Mouse (Mus musculus): ENCODE results near the gene Slc2a1. TPM values are rescaled to one million over a fixed set of nuclear protein-coding genes. Genes with fewer than 3 reads are reported as not detected.

The Slc2a1 gene
- polyA plus RNA-seq, 1 experiment from 2014 or later, result 92.1 TPM

DNA sequence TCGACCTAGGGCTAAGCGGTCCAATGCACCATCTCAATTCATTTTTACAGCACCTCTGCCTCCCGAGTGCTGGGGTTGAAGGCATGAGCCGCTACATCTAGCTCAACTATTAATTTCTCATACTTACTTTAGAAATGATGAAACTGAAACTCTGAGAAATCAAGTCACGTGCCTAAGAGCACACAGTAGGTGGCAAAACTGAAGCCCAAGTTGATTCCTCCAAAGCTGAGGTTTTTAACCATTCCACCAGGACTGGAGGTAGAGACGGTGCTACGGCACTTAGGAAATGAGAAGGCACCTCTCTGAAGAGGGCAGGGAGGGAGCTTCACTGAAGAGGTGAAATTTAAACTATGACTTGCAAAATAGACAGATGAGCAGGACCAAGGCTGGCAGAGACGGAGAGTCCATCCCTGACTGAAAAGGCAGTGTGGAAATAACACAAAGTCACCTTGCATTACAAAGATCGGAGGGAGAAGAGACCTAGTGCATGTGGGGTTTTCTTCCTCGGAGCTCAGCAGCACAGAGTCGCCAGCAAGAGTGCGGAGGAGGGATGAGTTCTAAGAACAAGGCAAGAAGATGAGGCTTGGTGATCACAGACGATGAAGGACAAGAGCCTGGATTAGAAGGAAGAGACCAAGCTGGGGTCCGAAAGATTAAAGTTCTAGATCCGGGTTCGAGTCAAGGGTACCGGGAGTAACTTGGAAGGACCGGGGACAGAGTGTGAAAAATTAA lies 64.6 kb downstream of the Slc2a1 start:
- Histone ChIP-seq H3K27me3 (ENCODE audit: control insufficient read depth, insufficient read depth, low read length) (no peaks in the 10 kb centered on the region), H3K4me2 (replicated peaks) (peak overlapping the region; percentile 92), H3K4me3 (replicated peaks; ENCODE audit: low read length) (peak overlapping the region; percentile 67), H3K9ac (peak overlapping the region; percentile 77), H3K9me3 (ENCODE audit: control insufficient read depth, low read length) (no peaks in the 10 kb centered on the region), H3K4me1 (replicated peaks; ENCODE audit: control insufficient read depth, insufficient read depth, low read length) (peaks cover 11% of the 10 kb centered on the region), H3K36me3 (replicated peaks; ENCODE audit: control insufficient read depth, insufficient read depth) (peaks cover 8% of the 10 kb centered on the region), H3K27ac (peak overlapping the region; percentile 54; the same call in 1 of the 2 replicates)
- DNase-seq (ENCODE audit: low spot score) (no peak), ATAC-seq (ENCODE audit: low FRiP score) (no peak)
- 44% methylated on average over 18 of the region's 18 CpGs for WGBS

DNA sequence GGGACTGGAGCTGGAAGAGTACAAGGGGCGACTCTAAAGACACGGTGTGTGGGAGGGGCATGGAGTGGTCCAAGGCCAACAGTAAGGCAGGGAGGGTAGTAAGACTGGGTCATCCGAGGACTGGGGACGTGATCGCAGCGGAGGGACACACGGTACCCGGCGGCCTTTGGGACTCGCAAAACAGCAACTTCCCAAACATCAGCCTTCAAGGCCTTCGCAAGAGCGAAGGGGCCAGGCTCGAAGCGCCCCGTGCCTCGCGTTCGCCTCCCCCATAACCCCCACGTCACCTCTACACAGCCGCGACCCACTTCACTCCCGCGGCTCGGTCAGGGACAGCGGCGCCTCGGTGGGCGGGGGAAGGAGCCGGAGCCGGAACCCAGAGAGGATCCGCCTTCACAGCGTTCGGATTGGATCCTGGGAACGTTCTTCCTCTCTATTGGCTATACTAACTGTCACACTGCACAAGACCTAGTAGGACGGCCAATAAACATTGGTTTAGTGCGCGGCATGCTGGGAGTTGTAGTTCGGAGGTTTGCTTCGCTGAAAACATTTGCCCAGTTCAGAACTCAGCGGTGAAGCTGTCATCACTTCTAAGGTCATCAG lies 65.4 kb downstream of the Slc2a1 start, which contains the start of gene Zfp691:
TSS of gene Zfp691 (minus strand) at position 345 of the 603 bp plus-strand sequence.
- WGBS, result under 1% methylated on average over 39 of the region's 40 CpGs

GRCm38 (mm10) chr4:119177702-119178101 lies 69.2 kb downstream of the Slc2a1 start:
- H3K4me2 ChIP-seq (replicated peaks), result no peak overlapping the region
- no peak overlapping the region for H3K4me3 ChIP-seq (replicated peaks; ENCODE audit: low read length)
- H3K9me3 ChIP-seq (ENCODE audit: control insufficient read depth, low read length), result no peaks in the 10 kb centered on the region
- H3K9ac ChIP-seq, result no peak overlapping the region
- 75% methylated on average over 5 of the region's 5 CpGs for WGBS
- H3K36me3 ChIP-seq (replicated peaks; ENCODE audit: control insufficient read depth, insufficient read depth), result no peaks in the 10 kb centered on the region
- no peak overlapping the region for H3K27ac ChIP-seq
- no peak for DNase-seq (ENCODE audit: low spot score)
- no peak for ATAC-seq (ENCODE audit: low FRiP score)
- no peaks in the 10 kb centered on the region for H3K27me3 ChIP-seq (ENCODE audit: control insufficient read depth, insufficient read depth, low read length)
- peaks cover 7% of the 10 kb centered on the region for H3K4me1 ChIP-seq (replicated peaks; ENCODE audit: control insufficient read depth, insufficient read depth, low read length)

More for the DNA sequence above, 65.4 kb downstream of the Slc2a1 start, which contains the start of gene Zfp691:
- peak; percentile 97 for DNase-seq (ENCODE audit: low spot score)
- H3K9me3 ChIP-seq (ENCODE audit: control insufficient read depth, low read length), result no peaks in the 10 kb centered on the region
- peak within 1 kb of the TSS; percentile 77 for H3K9ac ChIP-seq
- H3K27ac ChIP-seq, result peak within 1 kb of the TSS; percentile 54
- H3K27me3 ChIP-seq (ENCODE audit: control insufficient read depth, insufficient read depth, low read length), result no peaks in the 10 kb centered on the region
- H3K36me3 ChIP-seq (replicated peaks; ENCODE audit: control insufficient read depth, insufficient read depth), result peaks cover 8% of the 10 kb centered on the region
- H3K4me2 ChIP-seq (replicated peaks), result peak within 1 kb of the TSS; percentile 92
- peaks cover 11% of the 10 kb centered on the region for H3K4me1 ChIP-seq (replicated peaks; ENCODE audit: control insufficient read depth, insufficient read depth, low read length)
- peak; percentile 100 for ATAC-seq (ENCODE audit: low FRiP score)
- peak within 1 kb of the TSS; percentile 67 for H3K4me3 ChIP-seq (replicated peaks; ENCODE audit: low read length)

- DNase-seq (ENCODE audit: low spot score) (no peak), ATAC-seq (ENCODE audit: low FRiP score) (no peak)
- Histone ChIP-seq H3K4me3 (replicated peaks; ENCODE audit: low read length) (no peak overlapping the region), H3K9me3 (ENCODE audit: control insufficient read depth, low read length) (no peaks in the 10 kb centered on the region), H3K36me3 (replicated peaks; ENCODE audit: control insufficient read depth, insufficient read depth) (no peaks in the 10 kb centered on the region), H3K27me3 (ENCODE audit: control insufficient read depth, insufficient read depth, low read length) (no peaks in the 10 kb centered on the region), H3K27ac (no peak overlapping the region), H3K4me2 (replicated peaks) (no peak overlapping the region), H3K4me1 (replicated peaks; ENCODE audit: control insufficient read depth, insufficient read depth, low read length) (0 out of 2 replicates have a peak, but pooled peaks cover under 1% of the 10 kb centered on the region), H3K9ac (no peak overlapping the region)
- WGBS, result 79% methylated on average over 18 of the region's 18 CpGs
Observed at GRCm38 (mm10) chr4:119178331-119178730, 69.8 kb downstream of the Slc2a1 start.

DNA sequence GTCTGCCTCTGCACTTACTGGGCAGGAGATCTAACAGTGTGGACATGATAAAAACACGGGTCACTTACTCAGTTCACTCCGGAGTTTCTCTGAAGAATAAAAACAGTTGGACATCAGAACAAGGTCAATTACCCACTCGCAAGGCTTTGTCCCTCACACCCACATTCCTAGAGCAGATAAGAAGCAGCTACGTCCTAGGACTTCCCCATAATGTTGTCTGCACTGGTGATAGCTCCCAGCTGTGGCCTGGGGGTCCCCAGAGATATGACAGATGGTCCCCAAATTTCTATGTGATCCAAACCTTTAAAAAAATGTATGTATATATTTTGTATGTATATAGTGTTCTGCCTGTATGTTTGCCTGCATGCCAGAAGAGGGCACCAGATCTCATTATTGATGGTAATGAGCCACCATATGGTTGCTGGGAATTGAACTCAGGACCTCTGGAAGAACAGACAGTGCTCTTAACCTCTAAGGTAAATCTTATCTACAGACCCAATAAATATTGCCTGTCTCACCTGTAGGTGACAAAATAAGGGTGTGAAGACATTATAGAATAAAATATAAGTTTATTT lies 71.7 kb downstream of the Slc2a1 start:
- H3K4me3 ChIP-seq (replicated peaks; ENCODE audit: low read length), result no peak overlapping the region

DNA sequence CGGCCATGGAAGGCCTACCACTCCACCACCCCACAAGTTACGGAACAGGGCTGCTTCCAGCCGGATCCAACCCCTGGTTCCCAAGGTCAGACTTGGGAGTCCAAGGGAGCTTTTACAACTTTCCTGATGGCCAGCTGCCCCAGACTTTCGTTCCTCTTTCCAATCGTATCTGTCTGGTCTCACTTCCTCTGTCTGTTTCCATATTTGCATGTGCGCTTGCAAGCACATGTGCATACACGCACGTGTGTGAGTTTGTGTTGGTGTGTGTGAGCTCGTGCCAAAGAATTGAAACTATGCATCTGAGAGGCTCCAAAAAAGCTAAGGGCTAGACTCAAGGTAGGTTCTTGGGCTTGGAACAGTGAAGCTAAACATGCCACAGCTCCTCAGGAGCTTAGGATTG lies 72.9 kb downstream of the Slc2a1 start:
- H3K27ac ChIP-seq, result no peak overlapping the region
- DNase-seq (ENCODE audit: low spot score) (no peak), ATAC-seq (ENCODE audit: low FRiP score) (no peak)
- WGBS, result 90% methylated on average over 9 of the region's 9 CpGs
- H3K9me3 ChIP-seq (ENCODE audit: control insufficient read depth, low read length), result no peaks in the 10 kb centered on the region
- H3K4me3 ChIP-seq (replicated peaks; ENCODE audit: low read length), result no peak overlapping the region
- H3K4me1 ChIP-seq (replicated peaks; ENCODE audit: control insufficient read depth, insufficient read depth, low read length), result no peaks in the 10 kb centered on the region
- H3K27me3 ChIP-seq (ENCODE audit: control insufficient read depth, insufficient read depth, low read length), result no peaks in the 10 kb centered on the region
- no peak overlapping the region for H3K4me2 ChIP-seq (replicated peaks)
- no peak overlapping the region for H3K9ac ChIP-seq
- H3K36me3 ChIP-seq (replicated peaks; ENCODE audit: control insufficient read depth, insufficient read depth), result no peaks in the 10 kb centered on the region

More for the DNA sequence above, 71.7 kb downstream of the Slc2a1 start:
- no peak for ATAC-seq (ENCODE audit: low FRiP score)
- no peak for DNase-seq (ENCODE audit: low spot score)
- Histone ChIP-seq H3K9ac (no peak overlapping the region), H3K9me3 (ENCODE audit: control insufficient read depth, low read length) (no peaks in the 10 kb centered on the region), H3K27me3 (ENCODE audit: control insufficient read depth, insufficient read depth, low read length) (no peaks in the 10 kb centered on the region), H3K4me1 (replicated peaks; ENCODE audit: control insufficient read depth, insufficient read depth, low read length) (no peaks in the 10 kb centered on the region), H3K4me2 (replicated peaks) (no peak overlapping the region), H3K36me3 (replicated peaks; ENCODE audit: control insufficient read depth, insufficient read depth) (no peaks in the 10 kb centered on the region), H3K27ac (no peak overlapping the region)
- WGBS, result 59% methylated on average over 4 of the region's 4 CpGs

DNA sequence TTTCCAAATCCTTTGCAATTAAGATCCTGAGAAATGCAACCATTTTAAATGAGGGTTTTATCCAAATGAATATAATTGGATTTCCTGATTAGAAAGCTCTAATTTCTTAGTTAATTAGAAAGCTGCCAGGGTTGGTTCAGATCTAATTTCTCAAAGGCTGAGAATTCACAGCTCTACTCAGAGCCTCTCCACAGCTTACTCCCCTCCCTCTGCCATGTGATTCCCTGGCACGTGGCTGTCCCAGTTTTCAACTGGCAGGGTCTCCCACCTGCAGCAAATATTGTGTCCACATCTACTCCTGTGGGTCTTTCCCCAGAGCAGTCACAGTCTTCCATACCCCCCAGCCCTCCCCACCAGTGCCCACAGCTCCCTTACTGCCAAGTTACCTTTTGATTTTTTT lies 75.0 kb downstream of the Slc2a1 start:
- DNase-seq (ENCODE audit: low spot score) (no peak), ATAC-seq (ENCODE audit: low FRiP score) (no peak)
- H3K36me3 ChIP-seq (replicated peaks; ENCODE audit: control insufficient read depth, insufficient read depth), result no peaks in the 10 kb centered on the region
- H3K4me2 ChIP-seq (replicated peaks), result no peak overlapping the region
- no peak overlapping the region for H3K27ac ChIP-seq
- no peaks in the 10 kb centered on the region for H3K27me3 ChIP-seq (ENCODE audit: control insufficient read depth, insufficient read depth, low read length)
- no peaks in the 10 kb centered on the region for H3K4me1 ChIP-seq (replicated peaks; ENCODE audit: control insufficient read depth, insufficient read depth, low read length)
- no peak overlapping the region for H3K9ac ChIP-seq
- WGBS, result 50% methylated on average over 1 of the region's 1 CpGs
- H3K4me3 ChIP-seq (replicated peaks; ENCODE audit: low read length), result no peak overlapping the region
- no peaks in the 10 kb centered on the region for H3K9me3 ChIP-seq (ENCODE audit: control insufficient read depth, low read length)

- DNase-seq (ENCODE audit: low spot score) (no peak), ATAC-seq (ENCODE audit: low FRiP score) (no peak)
- H3K4me1 ChIP-seq (replicated peaks; ENCODE audit: control insufficient read depth, insufficient read depth, low read length), result no peaks in the 10 kb centered on the region
- no peaks in the 10 kb centered on the region for H3K9me3 ChIP-seq (ENCODE audit: control insufficient read depth, low read length)
- H3K36me3 ChIP-seq (replicated peaks; ENCODE audit: control insufficient read depth, insufficient read depth), result no peaks in the 10 kb centered on the region
- H3K27ac ChIP-seq, result no peak overlapping the region
- no peak overlapping the region for H3K4me2 ChIP-seq (replicated peaks)
- no peak overlapping the region for H3K9ac ChIP-seq
- no peak overlapping the region for H3K4me3 ChIP-seq (replicated peaks; ENCODE audit: low read length)
- 83% methylated on average over 4 of the region's 4 CpGs for WGBS
- no peaks in the 10 kb centered on the region for H3K27me3 ChIP-seq (ENCODE audit: control insufficient read depth, insufficient read depth, low read length)
Observed at GRCm38 (mm10) chr4:119185771-119186170, 77.3 kb downstream of the Slc2a1 start.

All from hindbrain, embryonic 14.5 days (tissue).